Mouse (Mus musculus): ENCODE results near the gene Ciz1. TPM values are rescaled to one million over a fixed set of nuclear protein-coding genes. Genes with fewer than 3 reads are reported as not detected.

Ciz1 gene
- polyA plus RNA-seq, 1 experiment from 2014 or later = 50.7 TPM

- peaks cover 22% of the 10 kb centered on the region for H3K36me3 ChIP-seq (ENCODE audit: control insufficient read depth, insufficient read depth, low read length)
- no peak for ATAC-seq (ENCODE audit: low read depth)
Observed at GRCm38 (mm10) chr2:32417486-32417885, 65.4 kb downstream of the Ciz1 start.

GRCm38 (mm10) chr2:32418430-32419151 is 66.5 kb downstream of the Ciz1 start:
- Histone ChIP-seq H3K4me1 (replicated peaks; ENCODE audit: control insufficient read depth, insufficient read depth, low read length) (peaks cover 9% of the 10 kb centered on the region), H3K9ac (ENCODE audit: low read length) (no peak overlapping the region), H3K9me3 (ENCODE audit: control insufficient read depth, low read length) (no peaks in the 10 kb centered on the region), H3K4me2 (ENCODE audit: low read depth, low read length) (no peak overlapping the region), H3K4me3 (ENCODE audit: low read length) (no peak overlapping the region), H3K27ac (ENCODE audit: low read length) (no peak overlapping the region), H3K27me3 (ENCODE audit: control insufficient read depth, insufficient read depth, low read depth, low read length) (no peaks in the 10 kb centered on the region), H3K36me3 (ENCODE audit: control insufficient read depth, insufficient read depth, low read length) (peaks cover 22% of the 10 kb centered on the region)
- ATAC-seq (ENCODE audit: low read depth) = no peak
- WGBS = 79% methylated on average over 12 of the region's 12 CpGs

More at GRCm38 (mm10) chr2:32417486-32417885, 65.4 kb downstream of the Ciz1 start:
- 69% methylated on average over 8 of the region's 8 CpGs for WGBS
- H3K27ac ChIP-seq (ENCODE audit: low read length) = no peak overlapping the region
- H3K9me3 ChIP-seq (ENCODE audit: control insufficient read depth, low read length) = no peaks in the 10 kb centered on the region
- no peak overlapping the region for H3K4me3 ChIP-seq (ENCODE audit: low read length)
- H3K9ac ChIP-seq (ENCODE audit: low read length) = no peak overlapping the region
- H3K27me3 ChIP-seq (ENCODE audit: control insufficient read depth, insufficient read depth, low read depth, low read length) = no peaks in the 10 kb centered on the region
- H3K4me2 ChIP-seq (ENCODE audit: low read depth, low read length) = no peak overlapping the region
- H3K4me1 ChIP-seq (replicated peaks; ENCODE audit: control insufficient read depth, insufficient read depth, low read length) = no peaks in the 10 kb centered on the region; the same call in 1 of the 2 replicates

- 76% methylated on average over 3 of the region's 3 CpGs for WGBS
- no peak overlapping the region for H3K4me2 ChIP-seq (ENCODE audit: low read depth, low read length)
- no peak for ATAC-seq (ENCODE audit: low read depth)
- peaks cover 15% of the 10 kb centered on the region for H3K4me1 ChIP-seq (replicated peaks; ENCODE audit: control insufficient read depth, insufficient read depth, low read length)
- H3K9me3 ChIP-seq (ENCODE audit: control insufficient read depth, low read length) = no peaks in the 10 kb centered on the region
- H3K36me3 ChIP-seq (ENCODE audit: control insufficient read depth, insufficient read depth, low read length) = peaks cover 22% of the 10 kb centered on the region
- H3K27me3 ChIP-seq (ENCODE audit: control insufficient read depth, insufficient read depth, low read depth, low read length) = no peaks in the 10 kb centered on the region
- H3K27ac ChIP-seq (ENCODE audit: low read length) = no peak overlapping the region
- no peak overlapping the region for H3K4me3 ChIP-seq (ENCODE audit: low read length)
- no peak overlapping the region for H3K9ac ChIP-seq (ENCODE audit: low read length)
Observed at GRCm38 (mm10) chr2:32419359-32419758, 67.2 kb downstream of the Ciz1 start.

GRCm38 (mm10) chr2:32420066-32420608 is 68.0 kb downstream of the Ciz1 start:
- Histone ChIP-seq H3K4me1 (replicated peaks; ENCODE audit: control insufficient read depth, insufficient read depth, low read length) (peaks cover 23% of the 10 kb centered on the region), H3K9me3 (ENCODE audit: control insufficient read depth, low read length) (no peaks in the 10 kb centered on the region), H3K4me2 (ENCODE audit: low read depth, low read length) (no peak overlapping the region), H3K27me3 (ENCODE audit: control insufficient read depth, insufficient read depth, low read depth, low read length) (no peaks in the 10 kb centered on the region), H3K27ac (ENCODE audit: low read length) (no peak overlapping the region), H3K9ac (ENCODE audit: low read length) (no peak overlapping the region), H3K4me3 (ENCODE audit: low read length) (no peak overlapping the region), H3K36me3 (ENCODE audit: control insufficient read depth, insufficient read depth, low read length) (peaks cover 20% of the 10 kb centered on the region)
- 87% methylated on average over 12 of the region's 12 CpGs for WGBS
- ATAC-seq (ENCODE audit: low read depth) = no peak

- Histone ChIP-seq H3K9me3 (ENCODE audit: control insufficient read depth, low read length) (no peaks in the 10 kb centered on the region), H3K4me2 (ENCODE audit: low read depth, low read length) (no peak overlapping the region), H3K9ac (ENCODE audit: low read length) (no peak overlapping the region), H3K4me1 (replicated peaks; ENCODE audit: control insufficient read depth, insufficient read depth, low read length) (peaks cover 26% of the 10 kb centered on the region), H3K27ac (ENCODE audit: low read length) (no peak overlapping the region), H3K27me3 (ENCODE audit: control insufficient read depth, insufficient read depth, low read depth, low read length) (no peaks in the 10 kb centered on the region), H3K4me3 (ENCODE audit: low read length) (no peak overlapping the region), H3K36me3 (ENCODE audit: control insufficient read depth, insufficient read depth, low read length) (peaks cover 15% of the 10 kb centered on the region)
- WGBS = 88% methylated on average over 6 of the region's 6 CpGs
- ATAC-seq (ENCODE audit: low read depth) = no peak
Observed at GRCm38 (mm10) chr2:32420647-32421046, 68.5 kb downstream of the Ciz1 start.

- 93% methylated on average over 6 of the region's 6 CpGs for WGBS
- H3K4me3 ChIP-seq (ENCODE audit: low read length) = no peak overlapping the region
- H3K27me3 ChIP-seq (ENCODE audit: control insufficient read depth, insufficient read depth, low read depth, low read length) = no peaks in the 10 kb centered on the region
- H3K9me3 ChIP-seq (ENCODE audit: control insufficient read depth, low read length) = no peaks in the 10 kb centered on the region
- no peak for ATAC-seq (ENCODE audit: low read depth)
- H3K9ac ChIP-seq (ENCODE audit: low read length) = no peak overlapping the region
- H3K4me2 ChIP-seq (ENCODE audit: low read depth, low read length) = no peak overlapping the region
- no peak overlapping the region for H3K27ac ChIP-seq (ENCODE audit: low read length)
- H3K36me3 ChIP-seq (ENCODE audit: control insufficient read depth, insufficient read depth, low read length) = peaks cover 14% of the 10 kb centered on the region
- H3K4me1 ChIP-seq (replicated peaks; ENCODE audit: control insufficient read depth, insufficient read depth, low read length) = peaks cover 28% of the 10 kb centered on the region
Observed at GRCm38 (mm10) chr2:32421851-32422251, 69.7 kb downstream of the Ciz1 start.

GRCm38 (mm10) chr2:32423481-32424331 is 71.6 kb downstream of the Ciz1 start:
- ATAC-seq (ENCODE audit: low read depth) = peak; percentile 90
- WGBS = under 1% methylated on average over 14 of the region's 14 CpGs
- H3K27ac ChIP-seq (ENCODE audit: low read length) = peak overlapping the region; percentile 96
- peak overlapping the region; percentile 49 for H3K4me3 ChIP-seq (ENCODE audit: low read length)
- peaks cover 42% of the 10 kb centered on the region for H3K4me1 ChIP-seq (replicated peaks; ENCODE audit: control insufficient read depth, insufficient read depth, low read length)
- no peaks in the 10 kb centered on the region for H3K9me3 ChIP-seq (ENCODE audit: control insufficient read depth, low read length)
- H3K36me3 ChIP-seq (ENCODE audit: control insufficient read depth, insufficient read depth, low read length) = peaks cover 3% of the 10 kb centered on the region
- peak overlapping the region; percentile 78 for H3K4me2 ChIP-seq (ENCODE audit: low read depth, low read length)
- H3K27me3 ChIP-seq (ENCODE audit: control insufficient read depth, insufficient read depth, low read depth, low read length) = no peaks in the 10 kb centered on the region
- peak overlapping the region; percentile 50 for H3K9ac ChIP-seq (ENCODE audit: low read length)

GRCm38 (mm10) chr2:32424796-32425195 is 72.7 kb downstream of the Ciz1 start:
- Histone ChIP-seq H3K9me3 (ENCODE audit: control insufficient read depth, low read length) (no peaks in the 10 kb centered on the region), H3K9ac (ENCODE audit: low read length) (no peak overlapping the region), H3K27me3 (ENCODE audit: control insufficient read depth, insufficient read depth, low read depth, low read length) (no peaks in the 10 kb centered on the region), H3K4me1 (replicated peaks; ENCODE audit: control insufficient read depth, insufficient read depth, low read length) (peaks cover 52% of the 10 kb centered on the region), H3K4me3 (ENCODE audit: low read length) (no peak overlapping the region), H3K36me3 (ENCODE audit: control insufficient read depth, insufficient read depth, low read length) (no peaks in the 10 kb centered on the region), H3K27ac (ENCODE audit: low read length) (peak overlapping the region; percentile 96), H3K4me2 (ENCODE audit: low read depth, low read length) (no peak overlapping the region)
- 32% methylated on average over 3 of the region's 3 CpGs for WGBS
- ATAC-seq (ENCODE audit: low read depth) = no peak

GRCm38 (mm10) chr2:32425568-32425967 is 73.4 kb downstream of the Ciz1 start:
- no peaks in the 10 kb centered on the region for H3K36me3 ChIP-seq (ENCODE audit: control insufficient read depth, insufficient read depth, low read length)
- H3K9ac ChIP-seq (ENCODE audit: low read length) = no peak overlapping the region
- peak overlapping the region; percentile 7; the same call in 1 of the 2 replicates for H3K27ac ChIP-seq (ENCODE audit: low read length)
- H3K4me3 ChIP-seq (ENCODE audit: low read length) = no peak overlapping the region
- ATAC-seq (ENCODE audit: low read depth) = no peak
- whole genome bisulfite sequencing = 58% methylated on average over 5 of the region's 5 CpGs
- peaks cover 60% of the 10 kb centered on the region for H3K4me1 ChIP-seq (replicated peaks; ENCODE audit: control insufficient read depth, insufficient read depth, low read length)
- H3K9me3 ChIP-seq (ENCODE audit: control insufficient read depth, low read length) = no peaks in the 10 kb centered on the region
- no peak overlapping the region for H3K4me2 ChIP-seq (ENCODE audit: low read depth, low read length)
- H3K27me3 ChIP-seq (ENCODE audit: control insufficient read depth, insufficient read depth, low read depth, low read length) = no peaks in the 10 kb centered on the region

Measured in lung, embryonic 16.5 days (tissue).